Mouse (Mus musculus) liver, embryonic 16.5 days (tissue): Measurements from ENCODE around the gene Elob. TPM values are rescaled to one million over a fixed set of nuclear protein-coding genes. Genes with fewer than 3 reads are reported as not detected.

Experiments used
- ATAC-seq: fragments of 200-750 bp; cut with Nextera tagmentation; 2 replicates; pipeline ENCODE4 v1.8.0; 2017; ENCODE audit warnings: low read depth, mild to moderate bottlenecking, moderate number of reproducible peaks, moderate library complexity
- H3K27ac ChIP-seq: fragments of 300-500 bp; sonication (generic); 2 replicates; pipeline ENCODE4 v1.5.1; 2014; ENCODE audit warnings: mild to moderate bottlenecking, low read length
- H3K27me3 ChIP-seq: fragments of 300-500 bp; sonication (generic); 2 replicates; pipeline ENCODE4 v1.6.1; 2014; ENCODE audit warnings: low read depth, low read length, mixed read lengths; ENCODE audit not compliant: control insufficient read depth, insufficient read depth
- H3K36me3 ChIP-seq: fragments of 300-500 bp; sonication (generic); 2 replicates; pipeline ENCODE4 v1.6.1; 2014; ENCODE audit warnings: mild to moderate bottlenecking; ENCODE audit not compliant: control insufficient read depth, insufficient read depth
- H3K4me1 ChIP-seq: fragments of 300-500 bp; sonication (generic); 2 replicates; pipeline ENCODE4 v1.6.1; 2014; ENCODE audit warnings: low read depth, low read length, mixed read lengths; ENCODE audit not compliant: control insufficient read depth
- H3K4me2 ChIP-seq: fragments of 300-500 bp; sonication (generic); 2 replicates; pipeline ENCODE4 v1.6.1; 2014; ENCODE audit warnings: low read depth, low read length, mixed read lengths
- H3K4me3 ChIP-seq: fragments of 300-500 bp; sonication (generic); 2 replicates; pipeline ENCODE4 v1.5.1; 2014; ENCODE audit warnings: low read depth, mild to moderate bottlenecking, low read length
- H3K9ac ChIP-seq: fragments of 300-500 bp; sonication (generic); 2 replicates; pipeline ENCODE4 v1.6.1; 2014; ENCODE audit warnings: low read depth, low read length
- H3K9me3 ChIP-seq: fragments of 300-500 bp; sonication (generic); replicated peaks from 2 replicates; pipeline ENCODE4 v1.6.1; 2016; ENCODE audit warnings: low read length; ENCODE audit not compliant: control insufficient read depth
- WGBS: fragments of 180-500 bp; shearing (Covaris S2); extraction: QIAGEN DNeasy Blood & Tissue Kit; methylation state at CpG from one replicate; pipeline ENCODE4 v1.1.7; 2014; ENCODE audit not compliant: insufficient replicate concordance; 5-methylcytosine and 5-hydroxymethylcytosine counted together
- microRNA-seq: library from miRNA; unstranded; fragments of <30 nt; microRNA quantifications from one replicate; pipeline ENCODE4, GENCODE M21; 2016
- polyA plus RNA-seq: library from polyadenylated mRNA; unstranded; fragments of >200 nt; fragmentation: Nextera tagmentation; extraction: Ambion mirVana; gene quantifications from 2 replicates; pipeline ENCODE4 v1.2.1, GENCODE M21; 2015

Gene Elob
- polyA plus RNA-seq, 1 experiment from 2014 or later = 436 TPM

DNA sequence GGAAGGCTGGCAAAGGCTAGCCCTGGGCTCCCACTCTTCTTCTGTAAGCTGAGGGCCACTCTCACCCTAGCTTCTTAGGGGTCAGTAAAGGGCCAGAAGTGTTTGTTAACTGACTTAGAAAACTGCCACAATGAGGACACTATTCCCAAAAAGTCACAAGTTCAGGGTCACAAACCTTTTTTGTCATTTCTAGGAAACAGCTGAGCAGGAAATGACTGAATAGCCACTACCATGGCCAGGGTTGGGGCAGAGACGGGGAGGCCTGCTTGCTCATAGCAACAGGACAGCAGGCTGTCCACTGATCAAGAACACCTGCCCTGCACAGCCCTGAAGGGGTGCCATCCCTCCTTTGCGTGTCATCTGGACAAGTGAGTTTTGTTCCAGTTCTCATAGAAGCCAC, 51.8 kb downstream of the Elob start:
- WGBS = 64% methylated on average over 2 of the region's 2 CpGs
- H3K27me3 ChIP-seq = no peaks in the 10 kb centered on the region
- no peak overlapping the region for H3K9ac ChIP-seq
- H3K4me1 ChIP-seq = no peaks in the 10 kb centered on the region
- H3K9me3 ChIP-seq = no peaks in the 10 kb centered on the region
- H3K4me2 ChIP-seq = no peak overlapping the region
- H3K4me3 ChIP-seq = no peak overlapping the region
- no peaks in the 10 kb centered on the region for H3K36me3 ChIP-seq
- H3K27ac ChIP-seq = no peak overlapping the region
- ATAC-seq = no peak

DNA sequence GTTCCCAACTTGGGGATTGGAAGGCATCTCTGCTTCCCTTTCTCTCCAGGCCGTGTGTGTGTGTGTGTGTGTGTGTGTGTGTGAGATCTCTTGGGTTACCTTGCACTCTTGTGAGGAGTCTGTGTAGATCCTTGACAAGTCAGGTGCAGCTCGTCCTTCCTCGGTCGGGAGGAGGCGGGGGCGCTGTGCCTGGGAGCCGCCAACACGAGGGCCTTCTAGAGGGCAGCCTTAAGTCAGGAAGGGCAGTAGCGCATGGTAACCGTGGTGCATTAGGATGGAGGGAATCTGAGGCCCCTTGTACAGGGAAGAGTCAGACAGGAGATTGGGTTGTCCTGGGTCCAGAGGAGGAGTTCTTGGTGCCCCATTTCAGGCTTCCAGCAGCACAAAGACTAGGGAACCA, 52.7 kb downstream of the Elob start:
- Histone ChIP-seq H3K4me3 (no peak overlapping the region), H3K27ac (no peak overlapping the region)
- WGBS = 61% methylated on average over 10 of the region's 10 CpGs

More for the DNA sequence above, 52.7 kb downstream of the Elob start:
- no peak overlapping the region for H3K4me2 ChIP-seq
- H3K36me3 ChIP-seq = no peaks in the 10 kb centered on the region
- no peaks in the 10 kb centered on the region for H3K27me3 ChIP-seq
- H3K9me3 ChIP-seq = no peaks in the 10 kb centered on the region
- no peak for ATAC-seq
- peaks cover 4% of the 10 kb centered on the region for H3K4me1 ChIP-seq
- no peak overlapping the region for H3K9ac ChIP-seq

Small RNA genes within 50 kb of the gene (microRNA-seq; reads per million reads assigned to microRNA genes)
- 0.74 reads per million for gene Mir5125

Other genes starting within 250 kb of the Elob start
- 1.3 and 1.6 TPM in 2 replicates for gene Zfp13, start 229.6 kb downstream of the Elob start, polyA plus RNA-seq
- gene Zscan10, start 228.3 kb downstream of the Elob start, polyA plus RNA-seq = not detected in 2 replicates
- 0.42 and 0.50 TPM in 2 replicates for gene Mmp25, start 183.9 kb downstream of the Elob start, polyA plus RNA-seq
- gene Bicdl2, start 168.6 kb downstream of the Elob start, polyA plus RNA-seq = 0.12 TPM in 1 of 2 replicates, not detected in the other
- 18.9 and 23.2 TPM in 2 replicates for gene Hcfc1r1, start 155.5 kb downstream of the Elob start, polyA plus RNA-seq
- 19.1 and 20.4 TPM in 2 replicates for gene Thoc6, start 155.3 kb downstream of the Elob start, polyA plus RNA-seq
- gene Tnfrsf12a, start 151.7 kb downstream of the Elob start, polyA plus RNA-seq = 7.0 and 8.6 TPM in 2 replicates
- gene Cldn6, start 149.9 kb downstream of the Elob start, polyA plus RNA-seq = 1.2 and 1.4 TPM in 2 replicates
- gene Cldn9, start 145.1 kb downstream of the Elob start, polyA plus RNA-seq = 0.18 TPM in 1 of 2 replicates, not detected in the other
- gene 1520401A03Rik, start 106.4 kb downstream of the Elob start, polyA plus RNA-seq = 0.04 and 0.14 TPM in 2 replicates
- 24.9 and 26.0 TPM in 2 replicates for gene Pkmyt1, start 102.8 kb downstream of the Elob start, polyA plus RNA-seq
- 7.5 and 7.6 TPM in 2 replicates for gene Paqr4, start 88.3 kb downstream of the Elob start, polyA plus RNA-seq
- not detected in 2 replicates for gene Kremen2, start 83.3 kb downstream of the Elob start, polyA plus RNA-seq
- gene Flywch1, start 57.5 kb downstream of the Elob start, polyA plus RNA-seq = 8.6 and 10.6 TPM in 2 replicates
- gene Flywch2, start 43.1 kb downstream of the Elob start, polyA plus RNA-seq = 0.64 and 0.86 TPM in 2 replicates
- gene Srrm2, start 38.6 kb downstream of the Elob start, polyA plus RNA-seq = 150 and 172 TPM in 2 replicates
- not detected in 2 replicates for gene Prss33, start 6.9 kb upstream of the Elob start, polyA plus RNA-seq
- not detected in 2 replicates for gene Prss32, start 14.7 kb upstream of the Elob start, polyA plus RNA-seq
- gene Prss41, start 15.0 kb upstream of the Elob start, polyA plus RNA-seq = 0.06 TPM in 1 of 2 replicates, not detected in the other
- gene Prss21, start 38.9 kb upstream of the Elob start, polyA plus RNA-seq = not detected in 2 replicates
- gene Dcpp1, start 51.7 kb upstream of the Elob start, polyA plus RNA-seq = not detected in 2 replicates
- gene Dcpp2, start 51.7 kb upstream of the Elob start, polyA plus RNA-seq = not detected in 2 replicates
- not detected in 2 replicates for gene Dcpp3, start 88.3 kb upstream of the Elob start, polyA plus RNA-seq
- gene Sbp, start 112.5 kb upstream of the Elob start, polyA plus RNA-seq = not detected in 2 replicates
- not detected in 2 replicates for gene Sbpl, start 126.1 kb upstream of the Elob start, polyA plus RNA-seq
- 0.07 TPM in 1 of 2 replicates, not detected in the other for gene Prss30, start 151.4 kb upstream of the Elob start, polyA plus RNA-seq
- not detected in 2 replicates for gene Prss22, start 169.0 kb upstream of the Elob start, polyA plus RNA-seq
- not detected in 2 replicates for gene Prss27, start 209.0 kb upstream of the Elob start, polyA plus RNA-seq
- 10.3 and 10.8 TPM in 2 replicates for gene Kctd5, start 244.3 kb upstream of the Elob start, polyA plus RNA-seq